Mouse (Mus musculus) embryonic stem cell, embryonic (primary cell): ENCODE measurements around the gene Rhox4b.
"Not testable (repeated sequence)": the region's sequence is repeated elsewhere in the genome, so short reads cannot be mapped to it uniquely, and the experiment has no call there.

Source experiments
- CTCF ChIA-PET, 4 experiments: fragments of 300-600 bp in 2 of 4; fragments of 350-600 bp in 2 of 4; sonication (Branson Sonifier 250); formaldehyde crosslinking; loops; one replicate each; lab custom pipeline; 2022; ENCODE audit warnings: inconsistent platforms in 2 of 4; lab: Charles Lee
- POLR2A ChIA-PET, 4 experiments: fragments of 300-600 bp in 2 of 4; fragments of 350-600 bp in 2 of 4; sonication (Branson Sonifier 250); formaldehyde crosslinking; loops; one replicate each; lab custom pipeline; 2022; ENCODE audit warnings: antibody characterized with exemption in 4 of 4, inconsistent platforms in 1 of 4; lab: Charles Lee

Gene Rhox4b

DNA sequence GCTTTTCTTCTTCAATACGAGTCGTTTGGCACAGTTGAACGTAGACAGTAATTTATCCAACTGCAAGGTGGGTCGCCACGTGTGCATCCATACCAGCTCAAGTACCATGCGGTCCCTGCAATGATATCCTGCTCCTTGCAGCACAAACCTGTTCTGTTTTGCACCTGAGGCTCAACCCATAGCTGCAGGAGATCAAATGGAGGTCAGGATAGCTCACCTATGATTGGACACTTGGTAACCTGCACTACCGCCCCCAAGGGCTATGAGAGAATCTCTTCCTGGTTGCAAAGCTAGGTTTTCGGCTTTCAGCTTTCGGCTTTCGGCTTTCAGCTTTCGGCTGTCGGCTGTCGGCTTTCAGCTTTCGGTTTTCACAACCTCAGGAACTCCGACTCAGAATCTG is at the start of gene Rhox4b:
TSS of gene Rhox4b (plus strand) at position 301 of the 400 bp plus-strand sequence.
- CTCF ChIA-PET, POLR2A ChIA-PET: not testable (repeated sequence)

DNA sequence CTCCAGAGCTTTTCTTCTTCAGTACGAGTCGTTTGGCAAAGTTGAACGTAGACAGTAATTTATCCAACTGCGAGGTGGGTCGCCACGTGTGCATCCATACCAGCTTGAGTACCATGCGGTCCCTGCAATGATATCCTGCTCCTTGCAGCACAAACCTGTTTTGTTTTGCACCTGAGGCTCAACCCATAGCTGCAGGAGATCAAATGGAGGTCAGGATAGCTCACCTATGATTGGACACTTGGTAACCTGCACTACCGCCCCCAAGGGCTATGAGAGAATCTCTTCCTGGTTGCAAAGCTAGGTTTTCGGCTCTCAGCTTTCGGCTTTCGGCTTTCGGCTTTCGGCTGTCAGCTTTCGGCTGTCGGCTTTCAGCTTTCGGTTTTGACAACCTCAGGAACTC is 41.7 kb upstream of the Rhox4b start, which contains the start of gene Rhox4a2:
TSS of gene Rhox4a2 (plus strand) at position 301 of the 400 bp plus-strand sequence.
- CTCF ChIA-PET, POLR2A ChIA-PET: not testable (repeated sequence)

DNA sequence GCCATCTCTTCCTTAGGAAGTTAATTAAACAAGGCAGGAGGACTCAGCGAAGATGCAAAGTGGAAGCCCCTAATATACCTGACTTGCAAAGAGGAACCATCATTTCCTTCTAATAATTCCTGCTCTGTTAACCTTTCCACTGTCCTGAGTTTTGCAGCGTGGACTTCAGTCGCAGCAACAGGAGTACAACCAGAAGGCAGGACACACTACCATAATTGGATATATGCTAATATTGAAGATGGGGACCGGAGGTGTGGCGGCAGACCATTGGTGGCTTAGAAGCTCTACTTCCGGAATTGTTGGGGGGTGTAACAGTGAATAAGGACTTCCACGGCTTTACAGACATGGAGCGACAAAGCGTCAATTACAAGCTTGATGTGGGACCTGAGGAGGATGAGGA is 20.5 kb upstream of the Rhox4b start, which contains the start of gene Rhox2b:
TSS of gene Rhox2b (plus strand) at position 301 of the 400 bp plus-strand sequence.
- POLR2A ChIA-PET, CTCF ChIA-PET: not testable (repeated sequence)

DNA sequence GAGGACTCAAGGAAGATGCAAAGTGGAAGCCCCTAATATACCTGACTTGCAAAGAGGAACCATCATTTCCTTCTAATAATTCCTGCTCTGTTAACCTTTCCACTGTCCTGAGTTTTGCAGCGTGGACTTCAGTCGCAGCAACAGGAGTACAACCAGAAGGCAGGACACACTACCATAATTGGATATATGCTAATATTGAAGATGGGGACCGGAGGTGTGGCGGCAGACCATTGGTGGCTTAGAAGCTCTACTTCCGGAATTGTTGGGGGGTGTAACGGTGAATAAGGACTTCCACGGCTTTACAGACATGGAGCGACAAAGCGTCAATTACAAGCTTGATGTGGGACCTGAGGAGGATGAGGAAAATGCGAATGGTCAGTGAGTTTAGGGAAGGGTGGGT is 21.1 kb downstream of the Rhox4b start, which contains the start of gene Rhox2c:
TSS of gene Rhox2c (plus strand) at position 301 of the 400 bp plus-strand sequence.
- POLR2A ChIA-PET, CTCF ChIA-PET: not testable (repeated sequence)

GRCm38 (mm10) chrX:37458285-37458684 is 26.0 kb downstream of the Rhox4b start, which contains the start of gene Rhox3c:
Gene Rhox3c (plus strand): TSS chrX:37458585.
- CTCF ChIA-PET, POLR2A ChIA-PET: not testable (repeated sequence)

- POLR2A ChIA-PET, CTCF ChIA-PET: not testable (repeated sequence)
These were observed 47.7 kb downstream of the Rhox4b start, which contains the start of gene Rhox4c for GRCm38 (mm10) chrX:37480037-37480436. Gene Rhox4c (plus strand): TSS chrX:37480337.
